12 mouse cellular contexts compared by ENCODE assay signal in the genomic region with DNA sequence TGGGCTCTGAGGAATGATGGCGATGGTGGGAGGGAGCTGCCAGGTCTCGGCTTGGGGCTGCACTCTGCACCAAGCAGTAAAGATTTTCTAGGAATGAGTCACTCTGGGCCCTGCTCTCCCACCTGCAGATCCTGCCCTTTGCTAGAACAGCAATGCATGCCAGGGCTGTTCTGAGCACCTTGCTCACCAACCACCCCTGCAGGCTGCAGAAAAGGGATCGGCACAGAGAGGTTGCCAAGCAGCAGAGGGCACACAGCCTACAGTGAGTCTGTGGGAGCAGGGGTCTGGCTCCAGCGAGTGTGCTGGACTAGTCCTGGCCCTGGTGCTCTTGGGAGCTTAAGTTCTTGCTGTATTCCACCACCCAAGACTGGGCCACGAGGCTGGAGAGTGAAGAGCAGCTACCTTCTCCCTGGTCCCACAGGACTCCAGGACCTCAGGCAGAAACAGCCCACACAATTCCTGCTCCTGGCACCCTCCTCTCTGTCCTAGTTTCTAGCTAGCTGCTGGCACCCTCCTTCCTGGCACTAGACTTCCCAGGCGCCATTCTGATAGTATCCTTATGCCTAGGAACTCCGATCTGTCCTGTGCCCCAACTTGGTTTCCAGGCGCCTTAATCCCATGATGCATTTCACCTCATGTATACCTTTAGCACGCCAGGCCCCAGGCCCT. TPM values are rescaled to one million over a fixed set of nuclear protein-coding genes. Genes with fewer than 3 reads are reported as not detected.
DNase-seq lines count a peak whose midpoint lies in the region; ATAC-seq and TF ChIP-seq lines count a peak whose summit lies in the region.
"Had no signal": no experiment of that assay in that cellular context is flagged by ENCODE, and none has a peak within 500 bp of the region (broad histone marks: within the 10 kb centered on the region; RNA-seq: fewer than 3 reads in every experiment).

No protein-coding gene starts in this region.

- 78% methylated on average over 9 of the region's 9 CpGs for WGBS in kidney, postnatal 0 days
- 74% methylated on average over 9 of the region's 9 CpGs for WGBS in limb, embryonic 13.5 days
- 83% methylated on average over 9 of the region's 9 CpGs for WGBS in hindbrain, embryonic 14.5 days

- H3K27ac ChIP-seq in kidney, postnatal 0 days: 0 out of 2 replicates have a peak overlapping the region, but pooled peaks have one; percentile 27
- H3K27ac ChIP-seq in cortical plate, adult 2 months (ENCODE audit: insufficient read depth, low read length): peak overlapping the region; percentile 84
- H3K27ac ChIP-seq in limb, embryonic 13.5 days: no peak overlapping the region; the same call in 1 of the 2 replicates
- no peak overlapping the region for H3K27ac ChIP-seq in hindbrain, embryonic 14.5 days
- H3K27ac ChIP-seq: forebrain, embryonic 12.5 days; liver, embryonic 13.5 days; midbrain, embryonic 15.5 days had no signal

- no peak for TF ChIP-seq CTCF in kidney, postnatal 0 days (IDR thresholded peaks at IDR 0.05; ENCODE audit: low read depth)
- no peak for TF ChIP-seq CTCF in cortical plate, adult 2 months (IDR thresholded peaks at IDR 0.05; ENCODE audit: extremely low read depth, insufficient read depth, low read length)

- H3K9me3 ChIP-seq in kidney, postnatal 0 days (replicated peaks; ENCODE audit: low read length): no peaks in the 10 kb centered on the region
- no peaks in the 10 kb centered on the region for H3K9me3 ChIP-seq in limb, embryonic 13.5 days
- no peaks in the 10 kb centered on the region for H3K9me3 ChIP-seq in hindbrain, embryonic 14.5 days (ENCODE audit: control insufficient read depth, low read length)
- H3K9me3 ChIP-seq: forebrain, embryonic 12.5 days; liver, embryonic 13.5 days; midbrain, embryonic 15.5 days had no signal

- no peak for TF ChIP-seq POLR2A in cortical plate, adult 2 months (IDR thresholded peaks at IDR 0.05; ENCODE audit: extremely low read depth, insufficient read depth, low read length)

- peaks cover 11% of the 10 kb centered on the region for H3K4me1 ChIP-seq in kidney, postnatal 0 days (replicated peaks; ENCODE audit: insufficient read depth, low read length)
- peaks cover 45% of the 10 kb centered on the region for H3K4me1 ChIP-seq in cortical plate, adult 2 months (ENCODE audit: control insufficient read depth, insufficient read depth, low read length)
- peaks cover 30% of the 10 kb centered on the region for H3K4me1 ChIP-seq in limb, embryonic 13.5 days
- peaks cover 7% of the 10 kb centered on the region for H3K4me1 ChIP-seq in hindbrain, embryonic 14.5 days (replicated peaks; ENCODE audit: control insufficient read depth, insufficient read depth, low read length)

- no peak overlapping the region for H3K9ac ChIP-seq in kidney, postnatal 0 days (ENCODE audit: low read depth, low read length)
- H3K9ac ChIP-seq in limb, embryonic 13.5 days: peak overlapping the region; percentile 45; the same call in 1 of the 2 replicates
- no peak overlapping the region for H3K9ac ChIP-seq in hindbrain, embryonic 14.5 days
- H3K9ac ChIP-seq: forebrain, embryonic 12.5 days; liver, embryonic 13.5 days; midbrain, embryonic 15.5 days had no signal

- no peak overlapping the region for H3K4me3 ChIP-seq in kidney, postnatal 0 days (replicated peaks; ENCODE audit: low read depth, low read length)
- H3K4me3 ChIP-seq in cortical plate, adult 2 months (ENCODE audit: insufficient read depth, low read length): no peak overlapping the region
- H3K4me3 ChIP-seq in limb, embryonic 13.5 days: no peak overlapping the region
- no peak overlapping the region for H3K4me3 ChIP-seq in hindbrain, embryonic 14.5 days (replicated peaks; ENCODE audit: low read length)
- H3K4me3 ChIP-seq: forebrain, embryonic 12.5 days; liver, embryonic 13.5 days; midbrain, embryonic 15.5 days had no signal

- no peaks in the 10 kb centered on the region for H3K27me3 ChIP-seq in kidney, postnatal 0 days (ENCODE audit: insufficient read depth, low read length)
- H3K27me3 ChIP-seq in limb, embryonic 13.5 days: peaks cover 18% of the 10 kb centered on the region
- peaks cover 5% of the 10 kb centered on the region; the same call in 1 of the 2 replicates for H3K27me3 ChIP-seq in hindbrain, embryonic 14.5 days (ENCODE audit: control insufficient read depth, insufficient read depth, low read length)

- H3K4me2 ChIP-seq in kidney, postnatal 0 days (ENCODE audit: low read length): no peak overlapping the region
- no peak overlapping the region for H3K4me2 ChIP-seq in limb, embryonic 13.5 days (replicated peaks)
- no peak overlapping the region for H3K4me2 ChIP-seq in hindbrain, embryonic 14.5 days (replicated peaks)
- H3K4me2 ChIP-seq: forebrain, embryonic 12.5 days; liver, embryonic 13.5 days; midbrain, embryonic 15.5 days had no signal

- ATAC-seq in kidney, postnatal 0 days (replicated peaks; ENCODE audit: low FRiP score, low read depth): no peak
- no peak for ATAC-seq in limb, embryonic 13.5 days (ENCODE audit: low FRiP score, low read depth)
- ATAC-seq in hindbrain, embryonic 14.5 days (ENCODE audit: low FRiP score): no peak
- ATAC-seq: midbrain, embryonic 15.5 days had no signal

- H3K36me3 ChIP-seq in kidney, postnatal 0 days (ENCODE audit: insufficient read depth, low read length): no peaks in the 10 kb centered on the region
- H3K36me3 ChIP-seq in limb, embryonic 13.5 days: no peaks in the 10 kb centered on the region
- H3K36me3 ChIP-seq in hindbrain, embryonic 14.5 days (replicated peaks; ENCODE audit: control insufficient read depth, insufficient read depth): 0 out of 2 replicates have a peak, but pooled peaks cover 6% of the 10 kb centered on the region
- H3K36me3 ChIP-seq: forebrain, embryonic 12.5 days; liver, embryonic 13.5 days; midbrain, embryonic 15.5 days had no signal

- no peak for DNase-seq in kidney, postnatal 0 days (ENCODE audit: low spot score)
- DNase-seq in kidney, adult 11 months: no peak
- DNase-seq in brain, adult 2 months (ENCODE audit: low read depth, low spot score): peak; percentile 95
- no peak for DNase-seq in hindbrain, embryonic 14.5 days (ENCODE audit: low spot score)
- DNase-seq in right cerebral cortex, postnatal 14 days: no peak
- DNase-seq: kidney, postnatal 10 days; liver, embryonic 13.5 days; retina, postnatal 1 day had no signal

RNA-seq across cellular contexts. Expression of a gene that starts 46.6 kb away (rescaled TPM):
- polyA plus RNA-seq in kidney, postnatal 0 days (2015; fragmentation: Nextera tagmentation; extraction: Ambion mirVana): 41.8 and 46.5 TPM in 2 replicates
- polyA plus RNA-seq in cortical plate, adult 2 months (2012; rRNA removed): 64.7 and 65.3 TPM in 2 replicates
- 64.4 and 66.6 TPM in 2 replicates for polyA plus RNA-seq in limb, embryonic 13.5 days (2015; fragmentation: Nextera tagmentation; extraction: Ambion mirVana)
- 39.9 and 48.4 TPM in 2 replicates for polyA plus RNA-seq in hindbrain, embryonic 14.5 days (2014; fragmentation: Nextera tagmentation; extraction: Ambion mirVana)

RNA-seq across cellular contexts. Expression of a gene that starts 52.2 kb away (rescaled TPM):
- polyA plus RNA-seq in kidney, postnatal 0 days (2015; fragmentation: Nextera tagmentation; extraction: Ambion mirVana): 0.64 and 1.0 TPM in 2 replicates
- polyA plus RNA-seq in cortical plate, adult 2 months (2012; rRNA removed): 0.86 and 1.4 TPM in 2 replicates
- polyA plus RNA-seq in limb, embryonic 13.5 days (2015; fragmentation: Nextera tagmentation; extraction: Ambion mirVana): 1.5 and 2.8 TPM in 2 replicates
- polyA plus RNA-seq in hindbrain, embryonic 14.5 days (2014; fragmentation: Nextera tagmentation; extraction: Ambion mirVana): 3.9 and 4.2 TPM in 2 replicates

Comparison
In these comparisons a context has a peak if more than half of its experiments do, and no peak if none do; other contexts are left out.
1. H3K27ac ChIP-seq: peak in kidney, postnatal 0 days (single experiment) and cortical plate, adult 2 months (single experiment); none in limb, embryonic 13.5 days (single experiment) and hindbrain, embryonic 14.5 days (single experiment).